Mouse (Mus musculus) hindbrain, embryonic 13.5 days (tissue): ENCODE data around the gene Dpp4. TPM values are rescaled to one million over a fixed set of nuclear protein-coding genes. Genes with fewer than 3 reads are reported as not detected.
A peak's percentile ranks its signal among the peaks of the same experiment; 100 is the strongest.

Experiments used
- ATAC-seq: fragments of 200-750 bp; cut with Nextera tagmentation; 2 replicates; pipeline ENCODE4 v1.8.0; 2017; ENCODE audit warnings: moderate TSS enrichment; ENCODE audit not compliant: low FRiP score
- H3K27ac ChIP-seq: fragments of 300-500 bp; sonication (generic); 2 replicates; pipeline ENCODE4 v1.5.1; 2015; ENCODE audit warnings: inconsistent platforms, mild to moderate bottlenecking, moderate library complexity
- H3K27me3 ChIP-seq: fragments of 300-500 bp; sonication (generic); 2 replicates; pipeline ENCODE4 v1.6.1; 2015; ENCODE audit warnings: mild to moderate bottlenecking, inconsistent platforms
- H3K36me3 ChIP-seq: fragments of 300-500 bp; sonication (generic); 2 replicates; pipeline ENCODE4 v1.6.1; 2015; ENCODE audit warnings: mild to moderate bottlenecking, inconsistent platforms
- H3K4me1 ChIP-seq: fragments of 300-500 bp; sonication (generic); replicated peaks from 2 replicates; pipeline ENCODE4 v1.6.1; 2015; ENCODE audit warnings: inconsistent platforms
- H3K4me2 ChIP-seq: fragments of 300-500 bp; sonication (generic); 2 replicates; pipeline ENCODE4 v1.6.1; 2015; ENCODE audit warnings: inconsistent platforms, mild to moderate bottlenecking, moderate library complexity
- H3K4me3 ChIP-seq: fragments of 300-500 bp; sonication (generic); 2 replicates; pipeline ENCODE4 v1.5.1; 2015; ENCODE audit warnings: mild to moderate bottlenecking, inconsistent platforms
- H3K9ac ChIP-seq: fragments of 300-500 bp; sonication (generic); 2 replicates; pipeline ENCODE4 v1.6.1; 2015; ENCODE audit warnings: mild to moderate bottlenecking, inconsistent platforms
- H3K9me3 ChIP-seq: fragments of 300-500 bp; sonication (generic); 2 replicates; pipeline ENCODE4 v1.6.1; 2016; ENCODE audit warnings: inconsistent platforms
- WGBS: fragments of 180-500 bp; shearing (Covaris S2); methylation state at CpG from one replicate; pipeline ENCODE4 v1.1.7; 2015; 5-methylcytosine and 5-hydroxymethylcytosine counted together
- polyA plus RNA-seq: library from polyadenylated mRNA; unstranded; fragments of >200 nt; fragmentation: Nextera tagmentation; extraction: Ambion mirVana; gene quantifications from 2 replicates; pipeline ENCODE4 v1.2.1, GENCODE M21; 2015

Gene Dpp4
- polyA plus RNA-seq, 1 experiment from 2014 or later = 1.4 TPM

- 63% methylated on average over 6 of the region's 6 CpGs for WGBS
- no peak overlapping the region for H3K4me3 ChIP-seq
- H3K27me3 ChIP-seq = no peaks in the 10 kb centered on the region
- no peak overlapping the region for H3K9ac ChIP-seq
- 0 out of 2 replicates have a peak, but pooled peaks cover 5% of the 10 kb centered on the region for H3K4me1 ChIP-seq
- no peak for ATAC-seq
- no peak overlapping the region for H3K27ac ChIP-seq
- H3K4me2 ChIP-seq = no peak overlapping the region
- no peaks in the 10 kb centered on the region for H3K9me3 ChIP-seq
- no peaks in the 10 kb centered on the region for H3K36me3 ChIP-seq
Observed at GRCm38 (mm10) chr2:62344367-62344766, 67.7 kb downstream of the Dpp4 start.

DNA sequence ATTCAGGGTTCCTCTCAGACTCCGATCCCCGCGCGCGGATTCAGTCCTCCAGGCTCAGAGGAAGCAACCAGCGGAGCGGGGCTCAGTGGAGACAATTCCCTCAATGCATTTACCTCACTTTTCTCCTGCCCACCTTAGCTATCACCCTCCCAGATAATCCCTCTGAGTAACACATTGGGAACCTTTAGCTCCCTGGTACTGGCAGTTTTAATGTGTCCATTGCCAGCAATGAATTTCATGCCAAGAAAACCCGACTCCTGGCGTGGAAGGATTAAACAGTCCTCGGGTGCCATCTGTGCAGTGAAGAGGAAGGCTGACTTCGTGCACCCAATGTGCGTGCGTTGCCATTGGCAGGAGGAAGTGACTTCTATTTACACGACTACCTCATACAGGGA is 70.3 kb downstream of the Dpp4 start:
- H3K9ac ChIP-seq = 0 out of 2 replicates have a peak overlapping the region, but pooled peaks have one; percentile 6
- no peaks in the 10 kb centered on the region for H3K27me3 ChIP-seq
- H3K36me3 ChIP-seq = no peaks in the 10 kb centered on the region
- H3K4me2 ChIP-seq = peak overlapping the region; percentile 47
- H3K4me3 ChIP-seq = no peak overlapping the region
- WGBS = 21% methylated on average over 14 of the region's 14 CpGs
- 0 out of 2 replicates have a peak, but pooled peaks cover 5% of the 10 kb centered on the region for H3K4me1 ChIP-seq
- H3K27ac ChIP-seq = 0 out of 2 replicates have a peak overlapping the region, but pooled peaks have one; percentile 24
- no peaks in the 10 kb centered on the region for H3K9me3 ChIP-seq
- peak; percentile 63 for ATAC-seq

GRCm38 (mm10) chr2:62341061-62341733 is 70.8 kb downstream of the Dpp4 start:
- H3K4me3 ChIP-seq = no peak overlapping the region

GRCm38 (mm10) chr2:62339222-62339944 is 72.6 kb downstream of the Dpp4 start:
- no peak overlapping the region for H3K4me2 ChIP-seq
- no peak overlapping the region for H3K4me3 ChIP-seq
- no peak overlapping the region for H3K9ac ChIP-seq
- ATAC-seq = no peak
- H3K27ac ChIP-seq = no peak overlapping the region
- H3K4me1 ChIP-seq = 0 out of 2 replicates have a peak, but pooled peaks cover 5% of the 10 kb centered on the region
- H3K9me3 ChIP-seq = no peaks in the 10 kb centered on the region
- WGBS = 85% methylated on average over 4 of the region's 4 CpGs
- no peaks in the 10 kb centered on the region for H3K27me3 ChIP-seq
- H3K36me3 ChIP-seq = no peaks in the 10 kb centered on the region

More at GRCm38 (mm10) chr2:62341061-62341733, 70.8 kb downstream of the Dpp4 start:
- H3K4me1 ChIP-seq = 0 out of 2 replicates have a peak, but pooled peaks cover 5% of the 10 kb centered on the region
- 78% methylated on average over 3 of the region's 3 CpGs for WGBS
- H3K4me2 ChIP-seq = peak overlapping the region; percentile 47
- 0 out of 2 replicates have a peak overlapping the region, but pooled peaks have one; percentile 6 for H3K9ac ChIP-seq
- no peak for ATAC-seq
- no peaks in the 10 kb centered on the region for H3K9me3 ChIP-seq
- 0 out of 2 replicates have a peak overlapping the region, but pooled peaks have one; percentile 24 for H3K27ac ChIP-seq
- no peaks in the 10 kb centered on the region for H3K27me3 ChIP-seq
- no peaks in the 10 kb centered on the region for H3K36me3 ChIP-seq

DNA sequence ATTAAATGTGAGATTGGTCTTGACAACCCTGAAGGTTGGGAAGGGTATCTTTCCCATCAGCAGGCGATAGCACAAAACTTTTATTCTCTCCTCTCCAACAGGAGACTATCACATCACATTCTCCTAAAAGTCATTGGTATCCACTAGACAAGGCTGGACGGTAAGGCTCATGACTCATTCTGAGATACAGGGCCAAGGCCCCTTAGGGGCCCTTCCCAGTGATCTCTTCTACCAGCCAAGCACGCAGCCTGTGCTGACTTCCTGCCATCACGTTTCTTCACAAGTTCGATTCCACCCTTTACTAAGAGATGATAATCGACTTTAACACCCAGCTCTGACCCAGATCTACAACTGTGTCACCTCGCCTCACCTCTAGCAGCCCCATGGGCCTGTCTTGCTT is 74.9 kb downstream of the Dpp4 start:
- WGBS = 92% methylated on average over 7 of the region's 7 CpGs

GRCm38 (mm10) chr2:62334397-62335243 is 77.4 kb downstream of the Dpp4 start:
- Histone ChIP-seq H3K4me2 (no peak overlapping the region), H3K9me3 (no peaks in the 10 kb centered on the region), H3K4me1 (0 out of 2 replicates have a peak, but pooled peaks cover 3% of the 10 kb centered on the region), H3K36me3 (no peaks in the 10 kb centered on the region), H3K27ac (no peak overlapping the region), H3K9ac (no peak overlapping the region), H3K27me3 (no peaks in the 10 kb centered on the region), H3K4me3 (no peak overlapping the region)
- 88% methylated on average over 4 of the region's 4 CpGs for WGBS
- ATAC-seq = no peak

More for the DNA sequence above, 74.9 kb downstream of the Dpp4 start:
- no peak for ATAC-seq
- Histone ChIP-seq H3K4me2 (no peak overlapping the region), H3K9ac (no peak overlapping the region), H3K27me3 (no peaks in the 10 kb centered on the region), H3K27ac (no peak overlapping the region), H3K4me3 (no peak overlapping the region), H3K36me3 (no peaks in the 10 kb centered on the region), H3K4me1 (0 out of 2 replicates have a peak, but pooled peaks cover 5% of the 10 kb centered on the region), H3K9me3 (no peaks in the 10 kb centered on the region)

DNA sequence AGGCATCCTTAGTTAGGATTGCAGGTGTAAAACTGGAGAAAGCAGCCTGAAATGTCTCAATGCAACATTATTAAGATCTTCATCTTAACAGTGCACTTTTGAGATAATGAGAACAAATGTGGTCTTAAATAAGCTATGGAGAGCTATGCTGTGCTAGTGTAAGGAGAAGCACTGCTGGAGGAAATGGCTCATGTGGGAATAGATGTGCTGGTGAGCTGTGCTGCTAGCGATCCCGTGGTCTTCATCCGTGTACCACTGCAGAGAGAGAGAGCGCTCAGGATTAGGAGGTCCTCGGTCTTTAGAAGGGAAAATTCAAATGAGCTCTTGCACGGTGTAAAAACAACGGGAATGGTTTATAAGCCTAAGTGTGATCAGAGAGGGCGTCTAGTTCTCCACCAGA is 79.6 kb downstream of the Dpp4 start:
- no peak overlapping the region for H3K4me2 ChIP-seq
- H3K27me3 ChIP-seq = no peaks in the 10 kb centered on the region
- H3K4me1 ChIP-seq = 0 out of 2 replicates have a peak, but pooled peaks cover 3% of the 10 kb centered on the region
- H3K27ac ChIP-seq = no peak overlapping the region
- H3K36me3 ChIP-seq = no peaks in the 10 kb centered on the region
- ATAC-seq = peak; percentile 43; the same call in 1 of the 2 replicates
- WGBS = 74% methylated on average over 8 of the region's 8 CpGs
- no peak overlapping the region for H3K9ac ChIP-seq
- no peak overlapping the region for H3K4me3 ChIP-seq
- H3K9me3 ChIP-seq = no peaks in the 10 kb centered on the region

DNA sequence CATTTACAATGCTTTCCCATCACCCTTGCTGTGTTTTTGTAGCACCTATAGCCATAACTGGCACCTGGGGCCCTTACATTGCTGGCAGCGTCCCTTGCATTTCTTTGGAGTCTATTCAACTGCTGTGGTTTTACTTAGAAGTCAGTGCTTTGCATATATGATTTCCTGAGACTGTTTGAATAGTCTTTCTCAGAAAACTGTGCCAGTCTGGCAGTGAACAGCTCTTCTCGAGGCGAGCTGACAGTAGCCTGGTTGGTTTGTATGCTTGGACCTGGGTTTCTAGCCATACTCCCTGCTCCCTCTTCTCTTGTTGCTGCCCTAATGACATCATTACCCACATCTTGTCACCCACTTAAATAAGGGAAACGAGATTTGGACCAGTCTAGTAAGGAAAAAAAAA is 80.1 kb downstream of the Dpp4 start:
- no peak overlapping the region for H3K4me2 ChIP-seq
- H3K9ac ChIP-seq = no peak overlapping the region
- no peak for ATAC-seq
- whole genome bisulfite sequencing = 67% methylated on average over 4 of the region's 4 CpGs
- H3K27ac ChIP-seq = no peak overlapping the region
- H3K4me3 ChIP-seq = no peak overlapping the region
- H3K27me3 ChIP-seq = no peaks in the 10 kb centered on the region
- 0 out of 2 replicates have a peak, but pooled peaks cover 3% of the 10 kb centered on the region for H3K4me1 ChIP-seq
- H3K36me3 ChIP-seq = no peaks in the 10 kb centered on the region
- no peaks in the 10 kb centered on the region for H3K9me3 ChIP-seq

DNA sequence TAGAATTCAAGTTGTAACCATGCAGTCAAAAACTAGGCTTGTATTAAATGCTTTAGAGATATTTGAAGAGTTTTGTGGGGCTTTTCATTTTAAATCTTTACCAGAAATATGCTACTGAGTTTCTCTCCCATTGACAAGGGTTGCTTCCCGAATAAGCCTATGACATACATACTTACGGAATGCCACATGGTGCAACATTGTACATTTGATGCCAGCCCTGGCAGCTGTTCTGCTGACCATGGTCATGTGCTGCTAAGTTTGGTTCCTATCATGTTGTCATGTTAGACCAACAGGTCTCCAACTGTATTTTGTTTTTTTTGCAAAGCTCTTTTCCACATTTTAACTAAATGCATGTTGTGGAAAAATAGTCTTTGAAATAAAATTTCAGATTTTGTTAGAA is 86.6 kb downstream of the Dpp4 start:
- no peaks in the 10 kb centered on the region for H3K36me3 ChIP-seq
- no peak overlapping the region for H3K9ac ChIP-seq
- no peaks in the 10 kb centered on the region for H3K4me1 ChIP-seq
- no peak overlapping the region for H3K4me2 ChIP-seq
- H3K9me3 ChIP-seq = no peaks in the 10 kb centered on the region
- H3K27ac ChIP-seq = no peak overlapping the region
- no peaks in the 10 kb centered on the region for H3K27me3 ChIP-seq
- WGBS = 93% methylated on average over 2 of the region's 2 CpGs
- ATAC-seq = no peak
- no peak overlapping the region for H3K4me3 ChIP-seq

DNA sequence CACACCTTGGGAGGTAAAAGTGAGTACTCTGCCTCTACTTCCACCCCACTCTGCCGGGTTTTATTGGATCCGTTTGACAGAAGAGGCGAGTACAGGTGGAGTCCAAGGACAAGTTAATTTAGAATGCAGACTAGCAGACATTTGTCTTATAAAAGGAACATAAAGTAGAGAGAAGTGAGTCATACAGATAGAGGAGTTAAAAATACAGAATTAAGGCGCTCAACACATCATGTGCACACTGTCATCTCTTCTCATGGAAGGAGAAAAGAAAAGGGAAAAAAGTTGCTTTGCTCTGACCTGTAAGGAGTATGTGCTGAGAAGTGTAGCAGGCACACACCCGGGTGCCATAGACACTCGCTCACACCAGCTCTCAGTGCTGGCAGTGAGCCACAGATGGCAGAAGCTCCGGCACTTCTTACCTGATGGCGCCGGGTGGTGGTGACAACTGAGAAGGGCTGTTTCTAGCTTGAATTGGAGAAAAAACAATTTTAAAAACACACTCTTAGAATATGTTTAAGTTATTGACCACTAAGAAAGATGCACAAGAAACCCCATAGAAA is 88.9 kb downstream of the Dpp4 start:
- WGBS = 87% methylated on average over 9 of the region's 9 CpGs
- H3K27ac ChIP-seq = no peak overlapping the region
- H3K4me3 ChIP-seq = no peak overlapping the region
- no peak overlapping the region for H3K9ac ChIP-seq
- no peaks in the 10 kb centered on the region for H3K9me3 ChIP-seq
- ATAC-seq = no peak
- no peaks in the 10 kb centered on the region for H3K27me3 ChIP-seq
- no peaks in the 10 kb centered on the region for H3K36me3 ChIP-seq
- no peak overlapping the region for H3K4me2 ChIP-seq
- no peaks in the 10 kb centered on the region for H3K4me1 ChIP-seq

DNA sequence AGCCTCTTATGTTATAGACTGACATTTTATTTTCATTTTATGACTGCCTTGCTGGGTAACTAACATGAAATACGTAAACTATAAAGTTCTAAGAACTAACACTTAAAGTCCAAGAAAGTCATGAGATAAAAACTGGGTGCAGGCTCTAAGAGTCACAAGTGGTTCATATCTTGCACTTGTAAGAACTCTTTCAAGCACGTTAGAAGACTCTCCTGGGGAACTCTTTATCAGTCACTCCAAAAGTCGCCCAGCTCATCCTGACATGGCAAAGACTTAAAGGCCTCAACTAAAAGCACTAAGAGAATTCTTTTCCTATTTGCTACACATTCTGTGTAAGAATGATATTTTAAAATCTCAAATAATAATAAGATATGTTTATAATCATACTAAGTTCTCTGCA is 92.5 kb downstream of the Dpp4 start:
- no peak overlapping the region for H3K27ac ChIP-seq
- no peak for ATAC-seq
- WGBS = 86% methylated on average over 3 of the region's 3 CpGs

More for the DNA sequence above, 92.5 kb downstream of the Dpp4 start:
- Histone ChIP-seq H3K9ac (no peak overlapping the region), H3K4me3 (no peak overlapping the region), H3K27me3 (no peaks in the 10 kb centered on the region), H3K36me3 (no peaks in the 10 kb centered on the region), H3K4me1 (no peaks in the 10 kb centered on the region), H3K4me2 (no peak overlapping the region), H3K9me3 (no peaks in the 10 kb centered on the region)
